Mouse (Mus musculus): ENCODE measurements around the gene Myom1.
"Not testable (repeated sequence)": the region's sequence is repeated elsewhere in the genome, so short reads cannot be mapped to it uniquely, and the experiment has no call there.

The Myom1 gene

GRCm38 (mm10) chr17:71002081-71002743 lies at the start of gene Myom1:
Gene Myom1, plus strand, starts transcription at chr17:71002633.
- DNase-seq (ENCODE audit: low read depth, low spot score): peak; percentile 90

- DNase-seq (ENCODE audit: low read depth, low spot score): peak; percentile 45
Measured at GRCm38 (mm10) chr17:70963546-70963945, 38.9 kb upstream of the Myom1 start.

GRCm38 (mm10) chr17:70965281-70965680 lies 37.2 kb upstream of the Myom1 start:
- DNase-seq (ENCODE audit: low read depth, low spot score): no peak

GRCm38 (mm10) chr17:70966126-70966525 lies 36.3 kb upstream of the Myom1 start:
- DNase-seq (ENCODE audit: low read depth, low spot score): no peak

- DNase-seq (ENCODE audit: low read depth, low spot score): no peak
Measured at GRCm38 (mm10) chr17:70967191-70967590, 35.2 kb upstream of the Myom1 start.

- no peak for DNase-seq (ENCODE audit: low read depth, low spot score)
Measured at GRCm38 (mm10) chr17:70967646-70968045, 34.8 kb upstream of the Myom1 start.

- no peak for DNase-seq (ENCODE audit: low read depth, low spot score)
Measured at GRCm38 (mm10) chr17:70968606-70969191, 33.7 kb upstream of the Myom1 start.

GRCm38 (mm10) chr17:70971206-70971605 lies 31.2 kb upstream of the Myom1 start:
- no peak for DNase-seq (ENCODE audit: low read depth, low spot score)

GRCm38 (mm10) chr17:70973398-70973797 lies 29.0 kb upstream of the Myom1 start:
- DNase-seq (ENCODE audit: low read depth, low spot score): no peak

- not testable (repeated sequence) for DNase-seq (ENCODE audit: low read depth, low spot score)
Measured at GRCm38 (mm10) chr17:70974065-70974464, 28.4 kb upstream of the Myom1 start.

GRCm38 (mm10) chr17:70977799-70978198 lies 24.6 kb upstream of the Myom1 start:
- DNase-seq (ENCODE audit: low read depth, low spot score): no peak

GRCm38 (mm10) chr17:70979345-70980223 lies 22.8 kb upstream of the Myom1 start:
- DNase-seq (ENCODE audit: low read depth, low spot score): no peak

- DNase-seq (ENCODE audit: low read depth, low spot score): no peak
Measured at GRCm38 (mm10) chr17:70985501-70986354, 16.7 kb upstream of the Myom1 start.

- DNase-seq (ENCODE audit: low read depth, low spot score): no peak
Measured at GRCm38 (mm10) chr17:70986355-70986740, 16.1 kb upstream of the Myom1 start.

GRCm38 (mm10) chr17:70986831-70987660 lies 15.4 kb upstream of the Myom1 start:
- DNase-seq (ENCODE audit: low read depth, low spot score): no peak

GRCm38 (mm10) chr17:70988337-70988767 lies 14.1 kb upstream of the Myom1 start:
- no peak for DNase-seq (ENCODE audit: low read depth, low spot score)

- DNase-seq (ENCODE audit: low read depth, low spot score): no peak
Measured at GRCm38 (mm10) chr17:70989430-70989829, 13.0 kb upstream of the Myom1 start.

- no peak for DNase-seq (ENCODE audit: low read depth, low spot score)
Measured at GRCm38 (mm10) chr17:70989991-70990390, 12.4 kb upstream of the Myom1 start.

- DNase-seq (ENCODE audit: low read depth, low spot score): no peak
Measured at GRCm38 (mm10) chr17:70990403-70991303, 11.8 kb upstream of the Myom1 start.
